13 mouse cellular contexts compared by ENCODE assay signal in the genomic region with DNA sequence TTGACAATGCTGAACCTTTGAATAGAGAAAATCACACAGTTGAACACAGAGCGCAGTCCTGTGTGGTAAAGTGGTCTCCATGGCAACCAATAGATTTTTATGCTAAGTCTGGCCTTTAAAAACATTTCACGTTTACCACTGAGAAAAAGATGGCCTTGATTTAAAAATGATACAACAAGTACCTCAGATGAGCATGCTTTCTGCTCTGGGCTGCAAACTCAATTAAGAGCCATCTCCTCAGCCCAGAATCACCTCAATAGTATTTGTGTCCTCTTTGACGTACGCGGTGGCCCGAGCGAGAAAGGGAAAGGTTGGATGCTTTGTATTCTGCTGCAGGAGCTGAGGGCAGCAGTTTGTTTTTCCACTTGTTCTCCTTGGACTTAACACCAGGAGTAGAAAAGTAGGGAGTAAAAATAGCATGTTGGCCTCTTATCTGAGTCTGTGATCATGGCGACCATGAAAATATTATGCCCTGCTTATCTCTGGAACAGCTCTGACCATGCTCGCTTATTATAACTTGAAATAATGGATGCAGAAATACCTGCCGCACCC.
DNase-seq lines count a peak whose midpoint lies in the region; ATAC-seq lines count a peak whose summit lies in the region.
"Had no signal": no experiment of that assay in that cellular context is flagged by ENCODE, and none has a peak within 500 bp of the region (broad histone marks: within the 10 kb centered on the region; RNA-seq: fewer than 3 reads in every experiment).

No protein-coding gene starts in this region.

- H3K9ac ChIP-seq in forebrain, embryonic 12.5 days, result no peak overlapping the region
- no peak overlapping the region for H3K9ac ChIP-seq in neural tube, embryonic 13.5 days
- H3K9ac ChIP-seq: embryonic facial prominence, embryonic 12.5 days had no signal

- intact Hi-C loops in heart, postnatal 14 days (cut with DNase I), result loop anchor here (5.0 kb wide), 1 partner anchor 412 kb away; no protein-coding TSS in a partner anchor
- intact Hi-C loops in left cerebral cortex, postnatal 36 days (cut with DNase I), result no loop called here

- no peaks in the 10 kb centered on the region for H3K27me3 ChIP-seq in forebrain, embryonic 12.5 days
- H3K27me3 ChIP-seq in forebrain, embryonic 10.5 days (ENCODE audit: poor library complexity, severe bottlenecking), result no peaks in the 10 kb centered on the region
- no peaks in the 10 kb centered on the region for H3K27me3 ChIP-seq in neural tube, embryonic 13.5 days
- H3K27me3 ChIP-seq: embryonic facial prominence, embryonic 12.5 days had no signal

- ATAC-seq in forebrain, embryonic 12.5 days (ENCODE audit: low FRiP score), result peak; percentile 30; the same call in 1 of the 2 replicates
- ATAC-seq in neural tube, embryonic 13.5 days (ENCODE audit: low read depth), result 0 out of 2 replicates have a peak, but pooled peaks have one; percentile 54

- 61% methylated on average over 10 of the region's 10 CpGs for WGBS in forebrain, embryonic 12.5 days
- WGBS in forebrain, embryonic 10.5 days, result 81% methylated on average over 10 of the region's 10 CpGs
- WGBS in neural tube, embryonic 13.5 days, result 65% methylated on average over 10 of the region's 10 CpGs

- H3K4me1 ChIP-seq in forebrain, embryonic 12.5 days, result peaks cover 22% of the 10 kb centered on the region
- H3K4me1 ChIP-seq in forebrain, embryonic 10.5 days, result peaks cover 36% of the 10 kb centered on the region
- H3K4me1 ChIP-seq in neural tube, embryonic 13.5 days (replicated peaks), result peaks cover 39% of the 10 kb centered on the region
- H3K4me1 ChIP-seq: embryonic facial prominence, embryonic 12.5 days had no signal

- no peak overlapping the region for H3K4me2 ChIP-seq in forebrain, embryonic 12.5 days
- no peak overlapping the region for H3K4me2 ChIP-seq in neural tube, embryonic 13.5 days
- H3K4me2 ChIP-seq: embryonic facial prominence, embryonic 12.5 days had no signal

- DNase-seq in forebrain, embryonic 10.5 days (ENCODE audit: extremely low spot score, low spot score), result no peak
- no peak for DNase-seq in neural tube, embryonic 10.5 days (ENCODE audit: extremely low spot score, low spot score)
- peak; percentile 15 to 25 for DNase-seq in heart, postnatal 14 days
- peak; percentile 4 for DNase-seq in skeletal muscle tissue, adult 2 months (ENCODE audit: low read depth, low spot score)
- DNase-seq in left cerebral cortex, postnatal 36 days (ENCODE audit: low spot score in 2 of 2), result no peak
- DNase-seq in testis, postnatal 10 days (ENCODE audit: low spot score), result no peak
- DNase-seq: B cell, adult 2 months; gastrocnemius, postnatal 10 days; kidney, postnatal 10 days; thymus, adult 2 months had no signal

- no peaks in the 10 kb centered on the region for H3K9me3 ChIP-seq in forebrain, embryonic 12.5 days
- no peaks in the 10 kb centered on the region for H3K9me3 ChIP-seq in forebrain, embryonic 10.5 days
- no peaks in the 10 kb centered on the region for H3K9me3 ChIP-seq in neural tube, embryonic 13.5 days
- H3K9me3 ChIP-seq: embryonic facial prominence, embryonic 12.5 days had no signal

- no peaks in the 10 kb centered on the region for H3K36me3 ChIP-seq in forebrain, embryonic 12.5 days (replicated peaks)
- H3K36me3 ChIP-seq in forebrain, embryonic 10.5 days (replicated peaks), result no peaks in the 10 kb centered on the region
- H3K36me3 ChIP-seq in neural tube, embryonic 13.5 days, result no peaks in the 10 kb centered on the region
- H3K36me3 ChIP-seq: embryonic facial prominence, embryonic 12.5 days had no signal

- H3K27ac ChIP-seq in forebrain, embryonic 12.5 days, result peak overlapping the region; percentile 37; the same call in 1 of the 2 replicates
- no peak overlapping the region for H3K27ac ChIP-seq in forebrain, embryonic 10.5 days
- H3K27ac ChIP-seq in neural tube, embryonic 13.5 days (replicated peaks), result no peak overlapping the region
- H3K27ac ChIP-seq: embryonic facial prominence, embryonic 12.5 days had no signal

- no peak overlapping the region for H3K4me3 ChIP-seq in forebrain, embryonic 12.5 days (replicated peaks)
- H3K4me3 ChIP-seq in forebrain, embryonic 10.5 days, result no peak overlapping the region
- H3K4me3 ChIP-seq in neural tube, embryonic 13.5 days, result no peak overlapping the region
- H3K4me3 ChIP-seq: embryonic facial prominence, embryonic 12.5 days had no signal

Comparison
In these comparisons a context has a peak if more than half of its experiments do, and no peak if none do; other contexts are left out.
1. DNase-seq: peak in heart, postnatal 14 days (2 of 2) and skeletal muscle tissue, adult 2 months (single experiment); none in forebrain, embryonic 10.5 days (single experiment), neural tube, embryonic 10.5 days (single experiment), left cerebral cortex, postnatal 36 days (0 of 2) and testis, postnatal 10 days (single experiment).